Mouse (Mus musculus): ENCODE measurements around the gene Cfap45. TPM values are rescaled to one million over a fixed set of nuclear protein-coding genes. Genes with fewer than 3 reads are reported as not detected.

The Cfap45 gene
- total RNA-seq, 2 experiments from 2014 or later, result 4.5 to 5.2 TPM

GRCm38 (mm10) chr1:172549717-172550116 lies 29.1 kb downstream of the Cfap45 start:
- peak overlapping the region; percentile 55 for H3K4me3 ChIP-seq
- no peak for TF ChIP-seq CTCF (IDR thresholded peaks at IDR 0.05)
- DNase-seq (ENCODE audit: extremely low spot score in 1 of 2, low spot score in 2 of 2), result no peak
- intact Hi-C loops (cut with DNase I), result no loop called here
- H3K27ac ChIP-seq, result no peak overlapping the region

- H3K27ac ChIP-seq, result peak overlapping the region; percentile 40
- DNase-seq (ENCODE audit: extremely low spot score in 1 of 2, low spot score in 2 of 2), result peak; percentile 44 to 50
Observed at GRCm38 (mm10) chr1:172550551-172550951, 29.9 kb downstream of the Cfap45 start.

GRCm38 (mm10) chr1:172551009-172551408 lies 30.4 kb downstream of the Cfap45 start:
- DNase-seq (ENCODE audit: extremely low spot score in 1 of 2, low spot score in 2 of 2), result no peak
- Histone ChIP-seq H3K4me3 (peak overlapping the region; percentile 55), H3K27ac (peak overlapping the region; percentile 40; the same call in 1 of the 2 replicates)
- intact Hi-C loops (cut with DNase I), result no loop called here
- no peak for TF ChIP-seq CTCF (IDR thresholded peaks at IDR 0.05)

More at GRCm38 (mm10) chr1:172550551-172550951, 29.9 kb downstream of the Cfap45 start:
- TF ChIP-seq CTCF (IDR thresholded peaks at IDR 0.05), result no peak
- intact Hi-C loops (cut with DNase I), result no loop called here
- peak overlapping the region; percentile 55 for H3K4me3 ChIP-seq

GRCm38 (mm10) chr1:172552623-172553022 lies 32.0 kb downstream of the Cfap45 start:
- no peak for TF ChIP-seq CTCF (IDR thresholded peaks at IDR 0.05)
- DNase-seq (ENCODE audit: extremely low spot score in 1 of 2, low spot score in 2 of 2), result no peak
- H3K27ac ChIP-seq, result no peak overlapping the region
- H3K4me3 ChIP-seq, result no peak overlapping the region
- intact Hi-C loops (cut with DNase I), result no loop called here

GRCm38 (mm10) chr1:172555638-172556037 lies 35.0 kb downstream of the Cfap45 start, which contains the start of gene Vsig8:
Gene Vsig8 (plus strand): TSS chr1:172555938.
- DNase-seq (ENCODE audit: extremely low spot score in 1 of 2, low spot score in 2 of 2), result no peak
- Histone ChIP-seq H3K4me3 (no peak within 1 kb of the TSS), H3K27ac (no peak within 1 kb of the TSS)
- intact Hi-C loops (cut with DNase I), result loop anchor here (2.0 kb wide), 1 partner anchor 17 kb away; no protein-coding TSS in a partner anchor
- TF ChIP-seq CTCF (IDR thresholded peaks at IDR 0.05), result no peak

- peak overlapping the region; percentile 76 for H3K27ac ChIP-seq
- H3K4me3 ChIP-seq, result peak overlapping the region; percentile 64
- intact Hi-C loops (cut with DNase I), result loop anchor here (2.0 kb wide), 1 partner anchor 34 kb away; no protein-coding TSS in a partner anchor
- DNase-seq (ENCODE audit: extremely low spot score in 1 of 2, low spot score in 2 of 2), result peak; percentile 59 to 65
- TF ChIP-seq CTCF (IDR thresholded peaks at IDR 0.05), result peak; percentile 77
Observed at GRCm38 (mm10) chr1:172562641-172563464, 42.3 kb downstream of the Cfap45 start.

- intact Hi-C loops (cut with DNase I), result loop anchor here (2.0 kb wide), 1 partner anchor 35 kb away; no protein-coding TSS in a partner anchor
- Histone ChIP-seq H3K4me3 (peak overlapping the region; percentile 64), H3K27ac (peak overlapping the region; percentile 76)
- DNase-seq (ENCODE audit: extremely low spot score in 1 of 2, low spot score in 2 of 2), result no peak
- TF ChIP-seq CTCF (IDR thresholded peaks at IDR 0.05), result no peak
Observed at GRCm38 (mm10) chr1:172563465-172563828, 42.8 kb downstream of the Cfap45 start.

- H3K4me3 ChIP-seq, result no peak overlapping the region
- no peak for DNase-seq (ENCODE audit: extremely low spot score in 1 of 2, low spot score in 2 of 2)
- TF ChIP-seq CTCF (IDR thresholded peaks at IDR 0.05), result no peak
- no peak overlapping the region for H3K27ac ChIP-seq
- intact Hi-C loops (cut with DNase I), result no loop called here
Observed at GRCm38 (mm10) chr1:172566131-172566530, 45.5 kb downstream of the Cfap45 start.

GRCm38 (mm10) chr1:172567758-172568157 lies 47.2 kb downstream of the Cfap45 start:
- no peak overlapping the region for H3K27ac ChIP-seq
- DNase-seq (ENCODE audit: extremely low spot score in 1 of 2, low spot score in 2 of 2), result no peak
- intact Hi-C loops (cut with DNase I), result no loop called here
- H3K4me3 ChIP-seq, result no peak overlapping the region
- TF ChIP-seq CTCF (IDR thresholded peaks at IDR 0.05), result no peak

GRCm38 (mm10) chr1:172580116-172580515 lies 59.5 kb downstream of the Cfap45 start:
- Histone ChIP-seq H3K4me3 (no peak overlapping the region), H3K27ac (no peak overlapping the region)
- DNase-seq (ENCODE audit: extremely low spot score in 1 of 2, low spot score in 2 of 2), result no peak
- intact Hi-C loops (cut with DNase I), result no loop called here
- no peak for TF ChIP-seq CTCF (IDR thresholded peaks at IDR 0.05)

GRCm38 (mm10) chr1:172582436-172582835 lies 61.8 kb downstream of the Cfap45 start:
- Histone ChIP-seq H3K27ac (no peak overlapping the region), H3K4me3 (no peak overlapping the region)
- intact Hi-C loops (cut with DNase I), result no loop called here
- DNase-seq (ENCODE audit: extremely low spot score in 1 of 2, low spot score in 2 of 2), result no peak
- TF ChIP-seq CTCF (IDR thresholded peaks at IDR 0.05), result no peak

GRCm38 (mm10) chr1:172584271-172584670 lies 63.7 kb downstream of the Cfap45 start:
- TF ChIP-seq CTCF (IDR thresholded peaks at IDR 0.05), result no peak
- intact Hi-C loops (cut with DNase I), result no loop called here
- no peak overlapping the region for H3K4me3 ChIP-seq
- H3K27ac ChIP-seq, result no peak overlapping the region
- no peak for DNase-seq (ENCODE audit: extremely low spot score in 1 of 2, low spot score in 2 of 2)
